Mouse (Mus musculus) stomach, postnatal 0 days (tissue): ENCODE measurements around the gene Ldah.

Source experiments
- CTCF ChIP-seq: IDR thresholded peaks from 2 replicates; pipeline ENCODE4 v1.5.1; 2016; ENCODE audit warnings: antibody characterized with exemption, low read depth, mild to moderate bottlenecking, moderate library complexity
- EP300 ChIP-seq: optimal IDR thresholded peaks from 2 replicates; pipeline ENCODE3; 2016; ENCODE audit warnings: antibody characterized with exemption

GRCm38 (mm10) chr12:8275424-8275823 lies 67.5 kb downstream of the Ldah start:
- TF ChIP-seq EP300 (no peak), CTCF (no peak)
